Mouse (Mus musculus) kidney, postnatal 0 days (tissue): Measurements from ENCODE around the gene Hlcs. TPM values are rescaled to one million over a fixed set of nuclear protein-coding genes. Genes with fewer than 3 reads are reported as not detected.

Experiments
- ATAC-seq: fragments of 200-750 bp; cut with Nextera tagmentation; replicated peaks from 2 replicates; pipeline ENCODE4 v1.8.0; 2017; ENCODE audit warnings: low read depth, moderate number of reproducible peaks, moderate TSS enrichment, moderate library complexity; ENCODE audit not compliant: low FRiP score
- DNase-seq: peaks from one replicate; pipeline ENCODE4 v3.0.0-alpha.2; 2016; ENCODE audit warnings: low spot score
- H3K27ac ChIP-seq: fragments of 300-500 bp; sonication (generic); 2 replicates; pipeline ENCODE4 v1.5.1; 2014; ENCODE audit warnings: mild to moderate bottlenecking
- H3K27me3 ChIP-seq: fragments of 300-500 bp; sonication (generic); 2 replicates; pipeline ENCODE4 v1.6.1; 2014; ENCODE audit warnings: low read length, mixed read lengths; ENCODE audit not compliant: insufficient read depth
- H3K36me3 ChIP-seq: fragments of 300-500 bp; sonication (generic); 2 replicates; pipeline ENCODE4 v1.6.1; 2014; ENCODE audit warnings: low read length, mixed read lengths; ENCODE audit not compliant: insufficient read depth
- H3K4me1 ChIP-seq: fragments of 300-500 bp; sonication (generic); replicated peaks from 2 replicates; pipeline ENCODE4 v1.6.1; 2014; ENCODE audit warnings: antibody characterized with exemption, low read length, mixed read lengths; ENCODE audit not compliant: insufficient read depth
- H3K4me2 ChIP-seq: fragments of 300-500 bp; sonication (generic); 2 replicates; pipeline ENCODE4 v1.6.1; 2014; ENCODE audit warnings: mild to moderate bottlenecking, low read length, moderate library complexity, mixed read lengths
- H3K4me3 ChIP-seq: fragments of 300-500 bp; sonication (generic); replicated peaks from 2 replicates; pipeline ENCODE4 v1.5.1; 2014; ENCODE audit warnings: low read depth, low read length
- H3K9ac ChIP-seq: fragments of 300-500 bp; sonication (generic); 2 replicates; pipeline ENCODE4 v1.6.1; 2014; ENCODE audit warnings: low read depth, low read length
- H3K9me3 ChIP-seq: fragments of 300-500 bp; sonication (generic); replicated peaks from 2 replicates; pipeline ENCODE4 v1.6.1; 2016; ENCODE audit warnings: low read length, inconsistent platforms, mixed read lengths
- CTCF ChIP-seq: IDR thresholded peaks from 2 replicates; pipeline ENCODE4 v1.5.1; 2016; ENCODE audit warnings: antibody characterized with exemption, low read depth, mild to moderate bottlenecking, moderate library complexity
- WGBS: fragments of 180-500 bp; shearing (Covaris S2); extraction: QIAGEN DNeasy Blood & Tissue Kit; methylation state at CpG from one replicate; pipeline ENCODE4 v1.1.7; 2014; 5-methylcytosine and 5-hydroxymethylcytosine counted together
- microRNA-seq: library from miRNA; unstranded; fragments of <30 nt; microRNA quantifications from one replicate; pipeline ENCODE4, GENCODE M21; 2016
- polyA plus RNA-seq: library from polyadenylated mRNA; unstranded; fragments of >200 nt; fragmentation: Nextera tagmentation; extraction: Ambion mirVana; gene quantifications from 2 replicates; pipeline ENCODE4 v1.2.1, GENCODE M21; 2015

The Hlcs gene
- polyA plus RNA-seq, 1 experiment from 2014 or later, result 5.0 TPM

DNA sequence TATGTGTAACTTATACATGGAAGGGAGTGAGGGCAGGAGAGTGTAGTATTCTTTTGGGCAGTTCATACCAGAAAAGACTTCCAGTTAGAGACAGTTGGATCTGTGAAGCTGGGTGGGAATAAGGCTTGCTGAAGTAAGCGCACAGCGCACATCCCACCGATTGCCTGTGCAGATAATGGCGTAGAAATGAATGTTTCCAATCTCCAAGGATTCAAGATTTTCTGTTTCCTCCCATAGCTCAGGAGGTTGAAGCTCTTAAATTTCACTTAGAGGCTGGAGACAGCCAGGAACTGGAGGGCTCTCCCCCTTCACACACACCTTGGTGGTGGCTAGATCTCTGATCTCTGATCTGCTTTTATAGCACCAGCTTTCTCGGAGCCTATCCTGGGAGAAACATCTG is 231.8 kb downstream of the Hlcs start:
- no peak overlapping the region for H3K4me2 ChIP-seq
- 14% methylated on average over 5 of the region's 5 CpGs for WGBS
- peaks cover 89% of the 10 kb centered on the region for H3K27me3 ChIP-seq
- DNase-seq (no peak), ATAC-seq (no peak)
- H3K27ac ChIP-seq, result no peak overlapping the region
- no peak overlapping the region for H3K4me3 ChIP-seq
- H3K4me1 ChIP-seq, result peaks cover 11% of the 10 kb centered on the region
- H3K36me3 ChIP-seq, result no peaks in the 10 kb centered on the region
- H3K9ac ChIP-seq, result no peak overlapping the region
- TF ChIP-seq CTCF, result no peak
- no peaks in the 10 kb centered on the region for H3K9me3 ChIP-seq

GRCm38 (mm10) chr16:94079856-94080555 is 233.4 kb downstream of the Hlcs start:
- Histone ChIP-seq H3K4me2 (no peak overlapping the region), H3K4me3 (no peak overlapping the region), H3K9me3 (no peaks in the 10 kb centered on the region), H3K36me3 (no peaks in the 10 kb centered on the region), H3K9ac (no peak overlapping the region), H3K27ac (no peak overlapping the region), H3K4me1 (peaks cover 3% of the 10 kb centered on the region), H3K27me3 (peaks cover 78% of the 10 kb centered on the region)
- 6% methylated on average over 13 of the region's 13 CpGs for WGBS
- no peak for ATAC-seq
- TF ChIP-seq CTCF, result no peak
- DNase-seq, result no peak

- H3K4me2 ChIP-seq, result peak overlapping the region; percentile 42
- no peak for DNase-seq
- H3K36me3 ChIP-seq, result no peaks in the 10 kb centered on the region
- H3K27ac ChIP-seq, result no peak overlapping the region
- no peaks in the 10 kb centered on the region for H3K4me1 ChIP-seq
- H3K9me3 ChIP-seq, result no peaks in the 10 kb centered on the region
- no peak for TF ChIP-seq CTCF
- no peak overlapping the region for H3K4me3 ChIP-seq
- ATAC-seq, result no peak
- no peak overlapping the region for H3K9ac ChIP-seq
- peaks cover 72% of the 10 kb centered on the region for H3K27me3 ChIP-seq
- 1% methylated on average over 47 of the region's 47 CpGs for WGBS
Observed at GRCm38 (mm10) chr16:94079075-94079855, 234.1 kb downstream of the Hlcs start.

Small RNA genes within 50 kb of the gene (microRNA-seq; reads per million reads assigned to microRNA genes)
- not detected for gene Gm23062

Other genes with a start within 250 kb of the Hlcs start
- gene Sim2, start 228.6 kb downstream of the Hlcs start, polyA plus RNA-seq, result 3.0 and 3.1 TPM in 2 replicates
- 14.0 and 14.9 TPM in 2 replicates for gene Ripply3, start 14.8 kb upstream of the Hlcs start, polyA plus RNA-seq
- gene Ttc3, start 57.0 kb upstream of the Hlcs start, polyA plus RNA-seq, result 152 and 158 TPM in 2 replicates
- gene Pigp, start 58.3 kb upstream of the Hlcs start, polyA plus RNA-seq, result 195 and 220 TPM in 2 replicates
- 42.3 and 48.9 TPM in 2 replicates for gene Vps26c, start 213.3 kb upstream of the Hlcs start, polyA plus RNA-seq